Mouse (Mus musculus) spleen, embryonic (tissue): ENCODE data around the gene Rasgrp1.

Experiments used
- CTCF ChIA-PET: fragments of 350-600 bp; sonication (Branson Sonifier 250); formaldehyde crosslinking; loops from one replicate; lab custom pipeline; 2022; lab: Charles Lee

The Rasgrp1 gene

DNA sequence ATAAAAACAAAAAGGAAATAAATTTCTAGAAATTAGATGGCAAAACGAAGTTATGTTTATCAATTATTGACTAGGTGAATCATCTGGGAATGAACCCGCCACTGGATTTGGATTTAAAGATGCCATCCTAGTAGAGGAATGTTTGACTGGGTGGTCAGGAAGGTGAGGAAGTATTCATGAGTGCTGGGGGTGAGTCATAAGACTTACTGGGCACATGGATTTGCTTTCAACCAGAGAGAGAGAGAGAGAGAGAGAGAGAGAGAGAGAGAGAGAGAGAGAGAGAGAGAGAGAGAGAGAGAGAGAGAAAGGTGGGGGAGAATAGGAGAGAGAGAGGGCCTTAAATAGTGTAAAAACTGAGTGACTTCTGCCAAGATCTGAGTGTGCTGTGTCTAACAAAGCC is 87.4 kb downstream of the Rasgrp1 start:
- CTCF ChIA-PET = no interaction called here

DNA sequence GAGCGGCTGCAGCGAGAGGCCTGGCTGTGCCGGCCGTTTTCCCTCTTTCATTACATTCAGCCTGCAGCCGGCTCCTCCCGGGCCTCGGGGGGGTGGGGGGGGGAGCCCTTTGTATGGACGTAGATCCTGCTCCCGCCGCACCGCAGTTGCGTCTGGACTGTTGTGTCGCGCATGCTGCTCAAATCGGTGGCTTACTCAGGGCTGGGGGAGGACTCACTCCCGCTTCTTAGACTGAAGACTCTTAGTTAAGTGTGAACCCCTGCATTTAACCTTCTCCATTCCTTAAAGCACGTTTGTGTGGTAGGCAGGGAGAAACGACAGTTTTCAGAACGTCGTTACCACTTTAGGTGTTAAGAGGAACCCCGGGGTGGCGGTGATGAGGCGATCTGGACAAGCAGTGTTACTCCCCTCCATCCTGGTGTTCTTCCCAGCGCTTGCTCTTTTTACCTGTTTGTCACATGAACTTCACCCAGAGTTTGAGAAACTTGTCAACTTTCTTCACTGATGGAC is 92.7 kb downstream of the Rasgrp1 start:
- CTCF ChIA-PET = interaction anchor here (0.6 kb wide), 1 partner anchor 186 kb away, joined by 3 read pairs; no protein-coding TSS in a partner anchor

DNA sequence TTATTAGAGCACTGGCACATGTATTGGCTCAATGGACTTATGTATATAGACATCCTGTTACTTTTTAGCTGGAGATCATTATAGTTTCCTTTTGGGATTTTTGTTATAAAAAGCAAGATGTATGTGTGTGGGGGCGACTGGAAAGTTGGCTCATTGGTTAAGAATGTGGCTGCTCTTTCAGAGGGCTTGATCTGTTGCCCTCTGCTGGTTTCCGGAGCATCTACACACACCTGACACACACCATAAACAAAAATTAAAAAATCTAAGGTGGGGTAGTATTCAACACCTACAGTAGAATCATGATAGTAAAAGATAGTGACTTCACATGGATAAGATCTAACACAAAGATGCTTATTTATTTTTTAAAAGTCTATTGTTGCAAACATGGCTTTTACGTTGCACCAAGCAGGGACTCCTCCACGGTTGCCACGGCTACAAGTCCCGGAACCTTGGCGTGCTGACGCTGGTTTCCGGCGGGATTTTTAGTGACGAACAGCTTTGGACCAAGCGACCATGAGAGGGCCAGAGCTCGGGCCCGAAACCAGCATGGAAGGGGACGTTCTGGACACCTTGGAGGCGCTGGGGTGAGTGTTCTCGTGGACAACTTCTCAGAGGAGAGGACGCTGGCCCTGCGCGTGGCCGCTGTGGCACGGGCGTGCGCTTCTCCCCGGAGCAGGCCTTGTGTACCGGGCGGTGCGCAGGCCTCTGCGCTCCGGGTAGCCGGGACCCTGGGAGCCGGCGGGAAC is 93.4 kb downstream of the Rasgrp1 start, which contains the start of gene Fam98b:
Gene Fam98b (plus strand): TSS at position 485 of the 746 bp plus-strand sequence.
- CTCF ChIA-PET = interaction anchor here (0.6 kb wide), 2 partner anchors 107 to 278 kb away, joined by 8 to 13 read pairs; no protein-coding TSS in a partner anchor

DNA sequence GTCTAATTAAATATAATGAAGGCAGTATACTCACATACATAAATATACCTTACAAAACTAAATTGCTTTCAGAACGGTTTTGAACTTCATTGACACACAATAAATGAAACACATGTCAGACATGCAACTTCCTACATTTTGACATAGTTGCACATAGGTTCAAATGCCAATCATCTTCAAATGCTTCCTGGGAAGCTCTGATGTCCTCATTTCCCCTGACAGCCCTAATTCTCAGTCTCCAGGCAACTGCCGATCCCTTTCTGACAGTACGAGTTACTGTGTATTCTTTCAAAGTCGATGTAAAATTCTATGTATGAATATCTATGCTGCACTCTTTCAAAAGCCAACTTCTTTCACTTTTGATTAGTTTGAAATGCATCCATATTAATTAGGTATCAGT is 100.8 kb downstream of the Rasgrp1 start:
- CTCF ChIA-PET = no interaction called here

DNA sequence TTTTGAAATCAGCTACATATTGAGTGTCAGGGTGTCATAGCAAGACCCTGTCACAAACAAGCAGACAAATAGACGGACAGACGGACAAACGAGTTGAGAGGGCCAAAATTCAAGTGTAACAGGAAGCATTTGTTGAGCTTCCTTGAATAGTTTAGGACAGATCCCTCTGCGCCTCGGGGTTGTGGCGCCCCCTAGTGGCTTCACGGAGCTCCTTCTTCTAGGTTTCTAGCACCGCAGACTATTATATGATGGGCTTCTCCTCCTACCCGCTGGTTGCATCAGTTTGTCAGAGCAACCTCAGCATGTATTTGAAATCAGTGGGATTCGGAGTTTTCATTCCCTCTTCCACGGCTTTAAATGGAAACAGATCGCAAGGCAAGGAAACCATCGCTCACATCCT is 111.5 kb downstream of the Rasgrp1 start:
- CTCF ChIA-PET = interaction anchor here (0.6 to 1.2 kb wide), 3 partner anchors 122 to 337 kb away, joined by 3 to 8 read pairs (median 6); no protein-coding TSS in a partner anchor

DNA sequence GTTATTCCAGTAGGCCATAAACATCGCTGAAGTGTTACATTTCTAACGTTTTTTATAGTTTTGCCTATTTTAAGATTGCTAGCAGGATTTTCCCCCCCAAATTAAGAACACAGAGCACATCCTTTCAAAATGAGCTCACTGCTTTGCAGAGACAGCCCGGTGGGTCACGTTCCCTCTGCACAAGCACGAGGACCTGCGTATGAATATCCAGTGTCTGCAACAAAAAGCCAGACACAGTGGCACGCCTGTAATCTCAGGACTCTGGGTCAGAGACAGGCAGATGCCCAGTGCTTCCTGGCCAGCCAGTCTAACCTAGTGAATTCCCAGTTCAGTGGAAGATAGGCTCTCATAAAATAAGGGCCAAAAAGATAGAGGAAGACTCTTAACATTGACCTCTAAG is 112.5 kb downstream of the Rasgrp1 start:
- CTCF ChIA-PET = no interaction called here
